Mouse (Mus musculus): ENCODE results near the gene Hs3st2. TPM values are rescaled to one million over a fixed set of nuclear protein-coding genes. Genes with fewer than 3 reads are reported as not detected.
A peak's percentile ranks its signal among the peaks of the same experiment; 100 is the strongest.
"Not testable (repeated sequence)": the region's sequence is repeated elsewhere in the genome, so short reads cannot be mapped to it uniquely, and the experiment has no call there.

The Hs3st2 gene
- total RNA-seq (2021), result 10 to 100 TPM; 54.3 to 67.7 TPM

GRCm38 (mm10) chr7:121391225-121391983 is at the start of gene Hs3st2:
Gene Hs3st2, plus strand, starts transcription at chr7:121391859.
- peak; percentile 51 to 52 for DNase-seq (ENCODE audit: low spot score in 2 of 2)
- intact Hi-C loops (cut with DNase I), result loop anchor here (5.0 to 10.0 kb wide), 3 partner anchors 143 to 251 kb away; no protein-coding TSS in a partner anchor

- intact Hi-C loops (cut with DNase I), result no loop called here
These were observed 43.2 kb upstream of the Hs3st2 start for GRCm38 (mm10) chr7:121348284-121348963.

GRCm38 (mm10) chr7:121351688-121352087 is 40.0 kb upstream of the Hs3st2 start:
- no peak for DNase-seq (ENCODE audit: low spot score in 2 of 2)
- intact Hi-C loops (cut with DNase I), result no loop called here

More at GRCm38 (mm10) chr7:121348284-121348963, 43.2 kb upstream of the Hs3st2 start:
- DNase-seq (ENCODE audit: low spot score in 2 of 2), result no peak

- DNase-seq (ENCODE audit: low spot score in 2 of 2); intact Hi-C loops (cut with DNase I): not testable (repeated sequence)
These were observed 30.2 kb upstream of the Hs3st2 start for GRCm38 (mm10) chr7:121361448-121361847.

- no peak for DNase-seq (ENCODE audit: low spot score in 2 of 2)
- intact Hi-C loops (cut with DNase I), result no loop called here
These were observed 26.1 kb upstream of the Hs3st2 start for GRCm38 (mm10) chr7:121365584-121365983.

- no peak for DNase-seq (ENCODE audit: low spot score in 2 of 2)
- intact Hi-C loops (cut with DNase I), result no loop called here
These were observed 24.5 kb upstream of the Hs3st2 start for GRCm38 (mm10) chr7:121367185-121367584.

- DNase-seq (ENCODE audit: low spot score in 2 of 2), result no peak
- intact Hi-C loops (cut with DNase I), result no loop called here
These were observed 19.7 kb upstream of the Hs3st2 start for GRCm38 (mm10) chr7:121371990-121372389.

- intact Hi-C loops (cut with DNase I), result loop anchor here (5.0 kb wide), 1 partner anchor 213 kb away; no protein-coding TSS in a partner anchor
- no peak for DNase-seq (ENCODE audit: low spot score in 2 of 2)
These were observed 16.2 kb upstream of the Hs3st2 start for GRCm38 (mm10) chr7:121375456-121375855.

GRCm38 (mm10) chr7:121378942-121379341 is 12.7 kb upstream of the Hs3st2 start:
- intact Hi-C loops (cut with DNase I), result loop anchor here (5.0 kb wide), 1 partner anchor 217 kb away; no protein-coding TSS in a partner anchor
- no peak for DNase-seq (ENCODE audit: low spot score in 2 of 2)

- intact Hi-C loops (cut with DNase I), result loop anchor here (5.0 to 10.0 kb wide), 3 partner anchors 143 to 250 kb away; no protein-coding TSS in a partner anchor
- DNase-seq (ENCODE audit: low spot score in 2 of 2), result peak; percentile 70 to 71
These were observed 503 bp downstream of the Hs3st2 start for GRCm38 (mm10) chr7:121391984-121392739.

- intact Hi-C loops (cut with DNase I), result loop anchor here (5.0 to 10.0 kb wide), 3 partner anchors 142 to 250 kb away; no protein-coding TSS in a partner anchor
- no peak for DNase-seq (ENCODE audit: low spot score in 2 of 2)
These were observed 1.0 kb downstream of the Hs3st2 start for GRCm38 (mm10) chr7:121392740-121392993.

GRCm38 (mm10) chr7:121393884-121394283 is 2.2 kb downstream of the Hs3st2 start:
- intact Hi-C loops (cut with DNase I), result loop anchor here (5.0 to 10.0 kb wide), 3 partner anchors 141 to 248 kb away; no protein-coding TSS in a partner anchor
- no peak for DNase-seq (ENCODE audit: low spot score in 2 of 2)

GRCm38 (mm10) chr7:121394875-121395274 is 3.2 kb downstream of the Hs3st2 start:
- intact Hi-C loops (cut with DNase I), result loop anchor here (5.0 to 10.0 kb wide), 3 partner anchors 140 to 247 kb away; no protein-coding TSS in a partner anchor
- no peak for DNase-seq (ENCODE audit: low spot score in 2 of 2)

- DNase-seq (ENCODE audit: low spot score in 2 of 2), result no peak
- intact Hi-C loops (cut with DNase I), result no loop called here
These were observed 19.3 kb downstream of the Hs3st2 start for GRCm38 (mm10) chr7:121410716-121411506.

- intact Hi-C loops (cut with DNase I), result no loop called here
- DNase-seq (ENCODE audit: low spot score in 2 of 2), result no peak
These were observed 19.8 kb downstream of the Hs3st2 start for GRCm38 (mm10) chr7:121411507-121411898.

- intact Hi-C loops (cut with DNase I), result no loop called here
- no peak for DNase-seq (ENCODE audit: low spot score in 2 of 2)
These were observed 45.2 kb downstream of the Hs3st2 start for GRCm38 (mm10) chr7:121436884-121437283.

GRCm38 (mm10) chr7:121441186-121441585 is 49.5 kb downstream of the Hs3st2 start:
- DNase-seq (ENCODE audit: low spot score in 2 of 2), result no peak

GRCm38 (mm10) chr7:121444336-121444735 is 52.7 kb downstream of the Hs3st2 start:
- no peak for DNase-seq (ENCODE audit: low spot score in 2 of 2)
- intact Hi-C loops (cut with DNase I), result no loop called here

More at GRCm38 (mm10) chr7:121441186-121441585, 49.5 kb downstream of the Hs3st2 start:
- intact Hi-C loops (cut with DNase I), result no loop called here

- no peak for DNase-seq (ENCODE audit: low spot score in 2 of 2)
- intact Hi-C loops (cut with DNase I), result no loop called here
These were observed 54.6 kb downstream of the Hs3st2 start for GRCm38 (mm10) chr7:121446281-121446680.

Data from left cerebral cortex, postnatal 36 days (tissue).